Mouse (Mus musculus): ENCODE results near the gene Tenm2.

Tenm2 gene

GRCm38 (mm10) chr11:36353252-36353651 lies 882.5 kb downstream of the Tenm2 start:
- no peak for DNase-seq (ENCODE audit: low spot score)

GRCm38 (mm10) chr11:36351752-36352151 lies 884.0 kb downstream of the Tenm2 start:
- no peak for DNase-seq (ENCODE audit: low spot score)

DNA sequence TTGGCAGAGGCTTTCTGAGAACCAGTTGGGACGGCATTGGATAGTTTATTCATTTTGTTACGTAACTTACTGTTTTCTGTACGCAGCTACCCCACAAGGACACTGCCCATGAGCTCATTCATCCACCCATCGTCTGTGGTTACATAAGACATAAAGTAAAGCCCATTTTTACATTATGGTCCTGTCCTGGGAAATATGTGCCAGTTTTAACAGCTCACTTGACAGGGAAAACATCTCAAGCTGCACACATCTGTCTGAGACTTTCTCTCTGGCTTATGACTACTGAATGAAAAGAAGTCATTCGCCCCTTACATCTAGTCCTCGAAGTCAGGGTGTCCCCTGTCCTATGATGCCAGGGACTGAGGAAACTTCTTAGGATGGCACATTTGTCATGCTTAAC lies 884.4 kb downstream of the Tenm2 start:
- DNase-seq (ENCODE audit: low spot score): no peak

GRCm38 (mm10) chr11:36350264-36350663 lies 885.5 kb downstream of the Tenm2 start:
- no peak for DNase-seq (ENCODE audit: low spot score)

DNA sequence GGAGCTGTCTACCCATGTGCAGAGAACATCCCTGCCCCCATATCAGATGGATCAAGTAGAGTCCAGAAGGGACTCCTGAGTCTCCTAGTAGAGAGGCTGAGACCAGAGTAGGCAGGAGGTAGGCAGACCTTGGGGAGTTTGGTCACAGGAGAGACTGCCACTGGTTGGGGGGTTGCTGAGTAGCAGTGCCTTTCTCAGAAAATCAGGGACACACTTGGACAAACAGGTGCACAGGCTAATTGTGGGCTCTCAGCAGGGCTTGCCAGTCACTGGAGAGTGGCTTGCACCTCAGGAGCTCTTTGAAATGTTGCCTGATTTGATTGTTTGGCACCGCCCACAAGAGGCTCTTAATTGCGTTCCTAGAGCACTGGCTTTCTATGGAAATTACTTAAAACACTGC lies 885.9 kb downstream of the Tenm2 start:
- no peak for DNase-seq (ENCODE audit: low spot score)

DNA sequence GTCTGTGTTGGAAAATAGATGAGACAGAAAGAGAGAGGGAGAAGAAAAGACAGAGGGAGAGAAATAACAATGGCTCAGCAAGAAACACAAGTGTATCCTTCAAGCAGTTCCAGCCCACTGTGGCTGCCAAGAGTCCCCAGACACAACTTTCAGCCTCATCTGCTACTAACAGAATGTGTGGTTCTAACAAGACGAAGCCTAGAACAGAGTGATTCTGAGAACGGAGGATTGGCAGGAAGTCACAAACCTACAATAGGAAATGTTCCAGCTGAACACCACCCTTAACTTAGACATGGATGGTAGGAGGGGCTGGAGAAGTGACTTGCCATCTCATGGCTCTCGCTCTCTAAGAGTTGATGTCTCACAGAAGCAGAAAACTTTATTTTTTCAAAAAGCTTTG lies 894.0 kb downstream of the Tenm2 start:
- DNase-seq (ENCODE audit: low spot score): no peak

- DNase-seq (ENCODE audit: low spot score): no peak
Observed at GRCm38 (mm10) chr11:36338424-36338823, 897.3 kb downstream of the Tenm2 start.

- DNase-seq (ENCODE audit: low spot score): no peak
Observed at GRCm38 (mm10) chr11:36337063-36337462, 898.7 kb downstream of the Tenm2 start.

DNA sequence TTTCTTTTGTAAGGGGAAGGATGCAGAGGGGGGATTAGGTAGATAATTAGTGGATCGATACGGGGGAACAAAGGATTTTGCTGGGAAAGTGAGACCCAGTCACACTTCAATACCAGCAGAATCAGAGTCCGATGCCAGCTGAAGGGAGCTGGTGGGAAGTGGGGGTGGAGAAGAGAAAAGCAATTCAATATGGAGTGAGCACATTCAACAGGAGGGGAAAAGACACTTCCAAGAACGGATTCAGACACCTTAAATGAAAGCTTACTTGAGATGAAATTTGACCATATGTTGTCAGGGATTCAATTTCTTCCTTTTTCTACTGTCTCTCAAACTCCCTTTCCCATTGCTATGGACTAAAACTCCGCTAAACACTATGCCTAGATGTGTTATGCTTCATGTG lies 900.6 kb downstream of the Tenm2 start:
- DNase-seq (ENCODE audit: low spot score): no peak

DNA sequence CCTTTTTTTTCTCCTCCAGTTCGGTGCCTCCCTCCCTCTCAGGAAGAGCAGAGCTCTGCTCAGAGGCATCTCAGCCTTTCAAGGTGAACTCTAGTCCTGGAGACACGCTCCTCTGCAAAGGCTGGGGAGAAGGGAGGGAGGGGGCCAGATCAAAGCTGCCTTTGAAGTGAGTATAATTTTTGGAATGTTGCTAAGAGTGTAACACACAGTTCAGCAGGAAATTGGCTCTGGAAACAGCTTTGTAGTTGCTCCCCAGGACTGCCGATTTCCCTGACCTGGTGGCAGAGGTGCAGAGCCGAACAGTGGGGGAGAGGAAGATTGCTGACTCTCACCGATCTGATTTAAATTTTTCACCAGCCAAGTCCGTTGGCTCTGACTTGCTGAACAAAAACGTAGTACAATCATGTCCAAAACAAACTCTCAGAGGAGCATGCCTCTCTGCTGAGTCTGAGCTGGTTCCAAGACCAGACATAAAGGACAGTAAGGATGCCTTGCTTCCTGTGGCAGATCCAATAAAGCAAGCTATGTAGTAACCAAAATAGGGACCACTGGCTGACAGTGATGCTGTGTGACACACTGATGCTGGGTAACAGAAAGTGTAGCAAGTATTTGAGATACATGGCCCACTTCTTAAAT lies 901.5 kb downstream of the Tenm2 start:
- no peak for DNase-seq (ENCODE audit: low spot score)

DNA sequence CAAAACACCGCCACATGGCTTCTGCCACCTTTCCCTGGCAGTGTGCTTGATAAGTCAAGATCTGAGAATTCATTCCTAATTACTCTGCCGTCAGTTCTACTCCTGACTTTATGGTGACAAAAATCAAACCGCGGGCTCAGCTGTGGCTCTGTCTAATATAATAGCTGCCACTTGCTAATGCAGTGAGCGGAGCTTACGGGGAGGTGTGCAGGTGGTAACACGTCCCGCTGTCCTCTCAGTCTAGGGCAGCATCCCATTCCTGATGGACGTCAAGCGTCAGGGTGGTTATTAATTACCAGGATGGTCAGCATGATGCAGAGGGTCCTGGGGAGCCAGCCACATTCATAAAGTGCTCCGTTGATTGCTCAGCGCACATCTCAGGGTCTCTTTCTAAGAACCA lies 903.5 kb downstream of the Tenm2 start:
- DNase-seq (ENCODE audit: low spot score): no peak

- DNase-seq (ENCODE audit: low spot score): no peak
Observed at GRCm38 (mm10) chr11:36331408-36332178, 904.2 kb downstream of the Tenm2 start.

DNA sequence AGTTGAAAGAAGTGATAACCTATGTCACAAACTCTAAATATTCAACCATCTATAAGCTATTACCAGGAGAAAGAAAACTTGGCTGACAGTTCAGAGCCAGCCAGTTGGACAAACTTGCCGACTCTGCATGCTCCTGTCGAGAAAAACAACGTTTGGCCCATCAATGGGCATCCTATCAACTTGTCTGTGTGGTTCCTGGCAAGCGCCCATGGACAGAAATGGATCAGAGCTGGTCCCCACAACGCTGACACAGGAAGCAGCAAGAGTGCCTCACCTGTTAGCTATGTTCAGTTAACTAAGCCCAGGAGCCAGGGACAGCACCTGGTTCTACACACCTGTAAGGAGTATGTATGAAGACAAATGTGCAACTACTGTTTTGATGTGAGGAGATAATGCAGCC lies 908.5 kb downstream of the Tenm2 start:
- DNase-seq (ENCODE audit: low spot score): no peak

GRCm38 (mm10) chr11:36309317-36309716 lies 926.4 kb downstream of the Tenm2 start:
- no peak for DNase-seq (ENCODE audit: low spot score)

DNA sequence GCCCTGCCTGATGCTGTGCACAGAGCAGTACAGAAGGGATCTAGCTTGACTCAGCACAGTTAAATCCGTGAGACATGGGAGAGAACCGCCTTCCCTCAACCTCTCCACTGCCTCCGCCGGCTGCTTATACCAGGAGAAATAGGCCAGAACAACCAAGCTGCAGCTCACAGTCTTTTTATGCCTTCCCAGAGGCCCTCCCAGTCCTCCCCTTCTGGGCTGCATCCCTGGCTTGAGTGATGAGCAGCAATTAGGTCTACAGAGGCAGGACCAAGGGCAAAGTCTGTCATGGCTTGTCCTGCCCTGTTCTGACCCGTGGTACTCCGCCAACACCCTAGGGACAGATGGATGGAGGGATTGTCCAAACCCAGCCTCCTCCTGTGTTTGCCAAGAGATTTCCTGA lies 928.5 kb downstream of the Tenm2 start:
- DNase-seq (ENCODE audit: low spot score): no peak

DNA sequence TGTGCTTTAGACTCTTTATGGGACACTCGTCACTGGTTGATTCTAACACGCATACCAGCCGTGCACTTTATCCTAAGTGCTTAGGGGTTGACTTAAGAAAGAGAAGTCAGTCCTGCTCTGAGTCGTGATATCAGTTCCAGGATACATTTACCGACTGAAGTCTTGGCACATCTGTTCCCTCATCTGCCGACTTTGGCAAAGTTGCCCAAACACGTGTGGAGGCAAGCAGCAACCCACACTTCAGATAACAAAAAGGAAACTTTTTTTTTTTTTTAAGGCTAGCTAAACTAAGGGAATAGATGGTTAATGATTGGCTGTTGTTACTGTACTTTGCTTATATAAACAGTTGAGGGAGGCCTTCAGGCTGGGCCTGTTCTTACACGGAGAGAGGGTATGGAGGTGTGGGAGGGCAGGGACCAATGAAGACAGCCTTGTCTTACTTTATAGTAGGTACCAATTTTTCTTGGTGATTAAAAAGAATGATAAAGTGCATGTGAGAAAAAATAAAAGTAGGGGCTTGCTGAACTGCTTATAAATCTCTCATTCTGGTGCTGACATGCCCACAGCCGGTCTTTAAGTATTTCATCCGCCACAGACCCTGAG lies 930.3 kb downstream of the Tenm2 start:
- no peak for DNase-seq (ENCODE audit: low spot score)

GRCm38 (mm10) chr11:36302913-36303371 lies 932.8 kb downstream of the Tenm2 start:
- DNase-seq (ENCODE audit: low spot score): no peak

GRCm38 (mm10) chr11:36302096-36302495 lies 933.7 kb downstream of the Tenm2 start:
- no peak for DNase-seq (ENCODE audit: low spot score)

DNA sequence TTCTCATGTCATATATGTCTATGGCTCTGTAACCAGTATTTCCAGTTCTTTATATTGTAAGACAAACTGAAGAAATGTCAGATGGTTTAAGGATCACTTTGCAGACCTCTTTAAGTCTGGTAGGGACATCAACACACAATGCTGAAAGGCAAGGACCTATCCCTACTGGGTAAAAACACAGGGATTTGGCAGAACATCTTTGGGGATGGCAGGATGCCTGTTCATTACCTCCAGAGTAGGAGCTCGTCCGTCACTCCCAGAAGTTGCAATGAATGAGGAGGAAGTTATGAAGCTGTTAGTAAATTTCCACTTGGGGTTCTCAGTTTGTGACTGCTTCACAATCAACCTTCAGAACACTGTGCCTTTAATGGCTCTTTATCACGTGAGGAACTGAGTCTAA lies 939.2 kb downstream of the Tenm2 start:
- no peak for DNase-seq (ENCODE audit: low spot score)

DNA sequence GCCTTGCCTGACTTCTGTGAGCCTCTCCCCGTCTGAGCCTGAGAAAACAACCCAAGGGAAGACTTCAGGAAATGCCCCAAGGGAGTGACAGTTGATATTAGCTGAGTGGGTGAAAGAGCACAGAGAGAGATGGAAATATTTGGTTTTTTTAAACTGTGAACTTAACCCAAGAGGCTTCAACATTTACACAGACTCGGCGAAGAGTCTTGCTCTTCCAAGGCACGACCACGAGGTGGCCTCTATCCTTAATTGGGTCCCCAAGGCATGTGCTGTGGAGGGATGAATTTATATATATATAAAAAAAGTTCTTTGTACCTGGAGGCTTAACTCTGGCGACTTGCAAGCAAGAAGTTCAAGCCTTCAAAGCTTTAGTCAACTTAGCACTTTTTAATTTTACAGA lies 943.6 kb downstream of the Tenm2 start:
- no peak for DNase-seq (ENCODE audit: low spot score)

DNA sequence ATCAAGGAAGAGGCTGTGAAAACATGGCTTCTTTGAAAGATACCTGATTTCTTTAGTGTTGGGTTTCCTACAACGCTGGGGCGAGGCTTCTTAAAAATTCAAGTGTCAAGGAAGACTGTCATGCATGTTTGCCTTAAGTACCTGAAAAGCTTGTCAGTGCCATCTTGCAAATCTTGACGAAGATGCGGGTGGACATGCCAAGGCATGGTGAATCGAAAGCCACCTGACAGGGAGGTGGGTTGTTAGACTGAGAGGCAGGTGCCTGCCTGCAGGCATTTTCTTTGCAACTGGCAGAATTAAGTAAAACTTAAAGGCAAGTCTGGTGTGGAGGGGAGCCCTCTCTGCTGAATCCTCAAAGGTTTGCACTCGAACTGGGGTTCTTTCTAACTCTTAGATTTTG lies 949.5 kb downstream of the Tenm2 start:
- no peak for DNase-seq (ENCODE audit: low spot score)

GRCm38 (mm10) chr11:36280533-36280932 lies 955.2 kb downstream of the Tenm2 start:
- no peak for DNase-seq (ENCODE audit: low spot score)

DNA sequence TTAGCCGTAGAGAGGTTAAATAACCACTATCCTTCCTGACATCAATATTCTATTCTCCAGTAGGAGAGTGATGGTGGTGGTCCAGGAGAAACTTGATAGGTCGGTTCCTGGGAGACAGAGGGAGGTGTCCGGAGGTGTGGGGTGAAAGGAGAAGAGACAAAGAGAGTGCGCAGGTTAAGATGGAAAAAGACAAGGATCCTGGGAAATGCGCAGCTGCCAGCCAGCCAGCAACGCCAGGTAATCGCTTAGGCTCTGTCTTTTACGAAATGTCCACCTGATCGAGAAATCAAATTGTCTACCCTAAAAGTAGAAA lies 957.9 kb downstream of the Tenm2 start:
- no peak for DNase-seq (ENCODE audit: low spot score)
